Mouse (Mus musculus) bone marrow macrophage, adult 2 months (primary cell): ENCODE measurements around the gene Mmp15. TPM values are rescaled to one million over a fixed set of nuclear protein-coding genes. Genes with fewer than 3 reads are reported as not detected.
"Not testable (repeated sequence)": the region's sequence is repeated elsewhere in the genome, so short reads cannot be mapped to it uniquely, and the experiment has no call there.

ENCODE experiments used
- H3K27ac ChIP-seq: 2 replicates; pipeline ENCODE4 v1.5.1; 2012; ENCODE audit warnings: low read depth, low read length; ENCODE audit not compliant: insufficient read depth
- H3K4me1 ChIP-seq: 2 replicates; pipeline ENCODE4 v1.6.1; 2012; ENCODE audit warnings: low read length; ENCODE audit not compliant: control insufficient read depth, insufficient read depth
- H3K4me3 ChIP-seq: 2 replicates; pipeline ENCODE4 v1.5.1; 2012; ENCODE audit warnings: mild to moderate bottlenecking, low read length, moderate library complexity; ENCODE audit not compliant: insufficient read depth
- CTCF ChIP-seq: IDR thresholded peaks from 2 replicates; pipeline ENCODE4 v1.5.1; 2012; ENCODE audit warnings: low read depth, mild to moderate bottlenecking, low read length, moderate library complexity
- POLR2A ChIP-seq: IDR thresholded peaks from 2 replicates; pipeline ENCODE4 v1.6.1; 2012; ENCODE audit warnings: mild to moderate bottlenecking, low read depth, low read length, borderline replicate concordance
- polyA plus RNA-seq: library from polyadenylated mRNA; stranded (reverse); fragments of >200 nt; gene quantifications from 2 replicates; pipeline ENCODE4 v1.2.4, GENCODE M21; 2012; ENCODE audit not compliant: missing spikeins, insufficient read depth, insufficient read length

Mmp15 gene
- polyA plus RNA-seq, 1 experiment = not detected

- H3K4me1 ChIP-seq = no peaks in the 10 kb centered on the region
- H3K4me3 ChIP-seq = no peak overlapping the region
- H3K27ac ChIP-seq = no peak overlapping the region
- TF ChIP-seq CTCF (no peak), POLR2A (no peak)
These were observed 21.4 kb downstream of the Mmp15 start for GRCm38 (mm10) chr8:95373389-95374002.

DNA sequence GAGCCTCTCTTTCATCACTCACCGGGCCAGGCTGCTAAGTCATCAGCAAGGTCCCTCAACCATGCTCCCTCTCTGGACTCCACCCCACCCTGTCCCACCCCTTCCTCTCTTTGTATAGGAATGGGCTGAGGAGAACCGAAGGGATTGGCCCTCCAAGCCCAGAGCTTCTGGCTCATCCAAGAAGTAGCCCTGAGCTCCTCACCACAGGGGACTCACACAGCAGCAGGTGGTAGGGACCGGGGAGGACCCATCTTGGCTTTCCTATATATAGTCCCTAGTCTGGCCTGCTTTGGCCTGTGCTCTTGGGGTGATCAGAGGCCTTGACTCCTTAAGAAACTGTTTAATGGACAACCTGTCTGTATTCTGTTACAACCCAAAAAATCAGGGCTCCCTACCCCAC is 22.4 kb downstream of the Mmp15 start:
- Histone ChIP-seq H3K4me3 (no peak overlapping the region), H3K4me1 (no peaks in the 10 kb centered on the region), H3K27ac (no peak overlapping the region)
- TF ChIP-seq CTCF (no peak), POLR2A (no peak)

DNA sequence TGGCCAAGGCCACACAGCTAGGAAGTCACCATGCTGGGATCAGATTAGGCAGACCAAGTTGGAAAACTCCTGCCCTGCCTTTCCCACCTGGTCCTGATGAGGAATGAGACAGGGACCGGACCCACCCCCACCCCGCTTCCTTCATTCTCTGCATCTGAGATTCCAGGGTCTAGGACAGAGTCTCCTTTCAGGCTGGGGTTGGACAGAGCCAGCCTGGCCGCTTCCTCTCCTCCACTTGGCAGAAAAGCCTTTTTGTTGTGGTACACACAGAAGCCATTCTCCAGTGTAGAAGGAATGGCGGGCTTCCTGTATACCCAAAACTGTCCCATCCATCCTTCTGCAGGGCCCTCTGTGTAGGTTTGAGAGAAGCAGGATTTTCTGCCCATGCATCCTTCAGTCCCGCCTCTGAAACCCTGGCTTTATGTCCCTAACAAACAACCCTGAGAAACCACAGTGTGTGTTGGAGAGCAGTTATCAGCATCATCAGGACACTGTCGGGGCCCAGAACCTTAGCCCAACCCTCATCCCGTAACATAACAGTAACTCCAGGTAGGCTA is 23.4 kb downstream of the Mmp15 start:
- Histone ChIP-seq H3K4me3 (no peak overlapping the region), H3K27ac (no peak overlapping the region), H3K4me1 (peaks cover 2% of the 10 kb centered on the region; the same call in 1 of the 2 replicates)
- TF ChIP-seq CTCF (no peak), POLR2A (no peak)

DNA sequence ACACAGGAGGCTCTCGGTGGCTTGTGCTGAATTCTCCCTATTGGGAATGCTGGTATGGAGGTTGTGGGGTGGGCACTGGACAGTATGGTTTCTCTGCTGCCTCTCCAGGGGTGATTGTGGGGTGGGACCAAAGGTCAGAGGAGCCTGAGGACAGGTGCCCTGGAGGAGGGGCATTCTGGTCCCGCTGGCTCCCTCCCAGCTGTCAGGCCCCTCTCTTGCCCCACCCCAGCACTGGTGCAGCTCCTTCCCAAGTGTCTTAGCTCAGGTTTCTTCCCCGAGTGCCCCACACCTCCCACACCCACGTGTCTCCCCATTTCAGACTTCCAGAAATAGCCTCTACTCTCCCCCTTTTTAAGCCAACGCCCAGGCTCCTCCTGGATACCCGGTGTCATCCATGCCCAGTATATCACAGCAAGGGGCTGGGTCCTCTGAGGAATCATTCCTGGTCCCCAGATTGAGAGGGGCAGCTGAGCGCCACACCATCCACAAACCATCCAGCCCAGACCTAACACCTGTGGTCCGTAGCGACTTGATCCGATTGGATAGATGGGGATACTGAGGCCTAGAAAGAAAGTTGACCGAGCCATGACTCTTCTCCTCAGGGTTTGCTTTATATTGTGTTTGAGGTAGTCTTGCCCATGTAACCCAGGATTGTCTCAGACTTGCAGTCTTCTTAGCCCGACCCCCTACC is 24.4 kb downstream of the Mmp15 start:
- Histone ChIP-seq H3K4me1 (peaks cover 11% of the 10 kb centered on the region), H3K4me3 (no peak overlapping the region), H3K27ac (no peak overlapping the region)
- TF ChIP-seq POLR2A = no peak

GRCm38 (mm10) chr8:95377101-95377500 is 25.0 kb downstream of the Mmp15 start:
- Histone ChIP-seq H3K27ac (no peak overlapping the region), H3K4me3 (no peak overlapping the region), H3K4me1 (peaks cover 14% of the 10 kb centered on the region)
- TF ChIP-seq POLR2A (no peak), CTCF (no peak)

GRCm38 (mm10) chr8:95377863-95378291 is 25.8 kb downstream of the Mmp15 start:
- TF ChIP-seq POLR2A (no peak), CTCF (no peak)
- Histone ChIP-seq H3K4me3 (no peak overlapping the region), H3K27ac (no peak overlapping the region), H3K4me1 (peaks cover 14% of the 10 kb centered on the region)

DNA sequence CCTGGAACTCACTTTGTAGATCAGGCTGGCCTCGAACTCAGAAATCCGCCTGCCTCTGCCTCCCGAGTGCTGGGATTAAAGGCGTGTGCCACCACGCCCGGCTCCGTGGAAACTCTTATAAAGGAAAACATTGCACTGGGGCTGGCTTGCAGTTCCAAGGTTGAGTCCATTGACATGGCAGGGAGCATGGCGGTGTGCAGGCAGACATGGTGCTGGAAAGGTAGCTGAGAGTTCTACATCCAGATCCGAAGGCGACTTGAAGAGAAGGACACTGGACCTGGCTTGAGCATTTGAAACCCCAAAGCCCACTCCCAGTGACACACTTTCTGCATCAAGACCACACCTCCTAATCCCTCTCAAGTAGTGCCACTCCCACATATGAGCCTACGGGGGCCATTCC is 26.9 kb downstream of the Mmp15 start:
- not testable (repeated sequence) for H3K4me3 ChIP-seq, H3K27ac ChIP-seq
- H3K4me1 ChIP-seq = peaks cover 14% of the 10 kb centered on the region

- TF ChIP-seq CTCF (no peak), POLR2A (no peak)
- Histone ChIP-seq H3K4me1 (peaks cover 14% of the 10 kb centered on the region), H3K27ac (no peak overlapping the region), H3K4me3 (no peak overlapping the region)
These were observed 28.9 kb downstream of the Mmp15 start for GRCm38 (mm10) chr8:95380953-95381352.

- Histone ChIP-seq H3K4me3 (no peak overlapping the region), H3K4me1 (peaks cover 14% of the 10 kb centered on the region), H3K27ac (no peak overlapping the region)
- TF ChIP-seq CTCF (no peak), POLR2A (no peak)
These were observed 29.5 kb downstream of the Mmp15 start for GRCm38 (mm10) chr8:95381595-95381994.

- TF ChIP-seq CTCF = no peak
- TF ChIP-seq POLR2A = no peak
- Histone ChIP-seq H3K4me1 (peaks cover 14% of the 10 kb centered on the region), H3K27ac (no peak overlapping the region), H3K4me3 (no peak overlapping the region)
These were observed 32.4 kb downstream of the Mmp15 start for GRCm38 (mm10) chr8:95384501-95384900.
